Mouse (Mus musculus) effector memory CD4-positive, alpha-beta T cell, adult 5 months (primary cell): ENCODE results near the gene Ssxb10. TPM values are rescaled to one million over a fixed set of nuclear protein-coding genes. Genes with fewer than 3 reads are reported as not detected.

Experiments used
- polyA plus RNA-seq: library from polyadenylated mRNA; unstranded; fragments of 100-300 nt; shearing (Covaris generic); gene quantifications from one replicate; pipeline ENCODE4 v1.2.1, GENCODE M21; 2017

Ssxb10 gene
- not detected for polyA plus RNA-seq

GRCm38 (mm10) chrX:8327124-8327523 lies at the start of gene Ssxb10:
TSS of gene Ssxb10 (plus strand) at chrX:8327424.

GRCm38 (mm10) chrX:8366678-8367077 lies 39.5 kb downstream of the Ssxb10 start, which contains the start of gene Ssxb9:
TSS of gene Ssxb9 (plus strand) at chrX:8366978.

Other genes with a start within 250 kb of the Ssxb10 start
- 51.5 TPM for gene Was, start 236.9 kb upstream of the Ssxb10 start, polyA plus RNA-seq
- gene Wdr13, start 194.5 kb upstream of the Ssxb10 start, polyA plus RNA-seq: 19.5 TPM
- 967 TPM for gene Rbm3, start 181.5 kb upstream of the Ssxb10 start, polyA plus RNA-seq
- gene Tbc1d25, start 151.2 kb upstream of the Ssxb10 start, polyA plus RNA-seq: 31.8 TPM
- gene Ebp, start 133.9 kb upstream of the Ssxb10 start, polyA plus RNA-seq: 55.6 TPM
- gene Porcn, start 120.9 kb upstream of the Ssxb10 start, polyA plus RNA-seq: not detected
- 13.9 TPM for gene Ftsj1, start 75.0 kb upstream of the Ssxb10 start, polyA plus RNA-seq
- not detected for gene Slc38a5, start 56.3 kb upstream of the Ssxb10 start, polyA plus RNA-seq
- gene Ssxb9, start 39.6 kb downstream of the Ssxb10 start, polyA plus RNA-seq: not detected
- gene Ssxb1, start 85.9 kb downstream of the Ssxb10 start, polyA plus RNA-seq: not detected
- not detected for gene Ssxb2, start 134.3 kb downstream of the Ssxb10 start, polyA plus RNA-seq
- not detected for gene Gm14459, start 197.5 kb downstream of the Ssxb10 start, polyA plus RNA-seq
- not detected for gene Ssxb6, start 220.8 kb downstream of the Ssxb10 start, polyA plus RNA-seq